Comparison of ENCODE assay signal across 9 mouse cellular contexts in the genomic region with DNA sequence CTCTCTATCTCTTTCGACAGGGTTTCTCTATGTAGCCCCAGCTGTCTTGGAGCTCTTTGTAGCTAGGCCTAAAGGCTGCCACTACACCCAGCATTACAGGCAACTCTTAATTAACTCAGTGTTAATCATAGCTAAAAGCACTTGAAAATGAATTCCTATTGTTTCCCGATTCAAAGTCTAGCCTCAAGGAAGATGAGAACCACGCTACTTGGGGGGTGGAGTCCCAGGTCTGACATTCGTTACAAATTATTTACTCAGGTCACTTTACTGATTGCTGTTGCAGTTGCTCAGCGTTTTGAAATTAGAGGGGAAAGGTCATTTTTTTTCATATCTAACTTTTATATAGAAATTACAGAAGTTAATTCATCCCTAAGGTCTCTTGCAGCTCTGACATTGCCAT. TPM values are rescaled to one million over a fixed set of nuclear protein-coding genes. Genes with fewer than 3 reads are reported as not detected.
DNase-seq lines count a peak whose midpoint lies in the region; ATAC-seq lines count a peak whose summit lies in the region.
"Had no signal": no experiment of that assay in that cellular context is flagged by ENCODE, and none has a peak within 500 bp of the region (broad histone marks: within the 10 kb centered on the region; RNA-seq: fewer than 3 reads in every experiment).

No protein-coding gene starts in this region.

- 31% methylated on average over 5 of the region's 5 CpGs for WGBS in heart, embryonic 12.5 days
- WGBS in hindbrain, embryonic 16.5 days, result 36% methylated on average over 5 of the region's 5 CpGs
- 46% methylated on average over 5 of the region's 5 CpGs for WGBS in midbrain, embryonic 11.5 days

- peak overlapping the region; percentile 80 for H3K4me2 ChIP-seq in heart, embryonic 12.5 days
- peak overlapping the region; percentile 73 for H3K4me2 ChIP-seq in hindbrain, embryonic 16.5 days (ENCODE audit: low read length)
- peak overlapping the region; percentile 91 for H3K4me2 ChIP-seq in midbrain, embryonic 11.5 days

- no peak for DNase-seq in heart, adult 9 months (ENCODE audit: low spot score in 2 of 2)
- DNase-seq in MN1 (ENCODE audit: low spot score), result peak; percentile 24
- DNase-seq in midbrain, embryonic 11.5 days (ENCODE audit: low spot score, missing footprints), result no peak
- no peak for DNase-seq in thymus, postnatal 14 days
- no peak for DNase-seq in layer of hippocampus, adult 11-12 months (ENCODE audit: low spot score)
- DNase-seq: retina, postnatal 1 day had no signal

- H3K9ac ChIP-seq in heart, embryonic 12.5 days, result peak overlapping the region; percentile 74
- H3K9ac ChIP-seq in hindbrain, embryonic 16.5 days (ENCODE audit: low read depth, low read length), result peak overlapping the region; percentile 25; the same call in 1 of the 2 replicates
- no peak overlapping the region; the same call in 1 of the 2 replicates for H3K9ac ChIP-seq in midbrain, embryonic 11.5 days (ENCODE audit: low read length)

- H3K27me3 ChIP-seq in heart, embryonic 12.5 days (replicated peaks), result no peaks in the 10 kb centered on the region
- H3K27me3 ChIP-seq in hindbrain, embryonic 16.5 days (replicated peaks; ENCODE audit: control insufficient read depth, insufficient read depth, low read length), result no peaks in the 10 kb centered on the region
- H3K27me3 ChIP-seq in midbrain, embryonic 11.5 days (ENCODE audit: control insufficient read depth, insufficient read depth, low read length), result no peaks in the 10 kb centered on the region

- H3K4me3 ChIP-seq in heart, embryonic 12.5 days, result peak overlapping the region; percentile 74
- H3K4me3 ChIP-seq in hindbrain, embryonic 16.5 days (ENCODE audit: low read length), result peak overlapping the region; percentile 74
- peak overlapping the region; percentile 74 for H3K4me3 ChIP-seq in midbrain, embryonic 11.5 days (ENCODE audit: low read depth, low read length)

- H3K9me3 ChIP-seq in heart, embryonic 12.5 days (replicated peaks), result no peaks in the 10 kb centered on the region
- H3K9me3 ChIP-seq in hindbrain, embryonic 16.5 days (ENCODE audit: control insufficient read depth, low read length), result no peaks in the 10 kb centered on the region
- H3K9me3 ChIP-seq in midbrain, embryonic 11.5 days (ENCODE audit: control insufficient read depth, low read length), result no peaks in the 10 kb centered on the region

- peaks cover 21% of the 10 kb centered on the region; the same call in 1 of the 2 replicates for H3K4me1 ChIP-seq in heart, embryonic 12.5 days (replicated peaks)
- peaks cover 24% of the 10 kb centered on the region for H3K4me1 ChIP-seq in hindbrain, embryonic 16.5 days (ENCODE audit: control insufficient read depth, insufficient read depth, low read depth, low read length)
- H3K4me1 ChIP-seq in midbrain, embryonic 11.5 days (ENCODE audit: control insufficient read depth, insufficient read depth, low read length), result peaks cover 14% of the 10 kb centered on the region

- peaks cover 33% of the 10 kb centered on the region for H3K36me3 ChIP-seq in heart, embryonic 12.5 days
- H3K36me3 ChIP-seq in hindbrain, embryonic 16.5 days (ENCODE audit: control insufficient read depth, insufficient read depth, low read length), result peaks cover 3% of the 10 kb centered on the region
- peaks cover 6% of the 10 kb centered on the region; the same call in 1 of the 2 replicates for H3K36me3 ChIP-seq in midbrain, embryonic 11.5 days (ENCODE audit: control insufficient read depth, insufficient read depth, low read length)

- H3K27ac ChIP-seq in heart, embryonic 12.5 days (ENCODE audit: poor library complexity, severe bottlenecking), result no peak overlapping the region
- no peak overlapping the region for H3K27ac ChIP-seq in hindbrain, embryonic 16.5 days (ENCODE audit: low read depth, low read length)
- no peak overlapping the region for H3K27ac ChIP-seq in midbrain, embryonic 11.5 days (ENCODE audit: low read depth, low read length)

- ATAC-seq in heart, embryonic 12.5 days (ENCODE audit: insufficient number of reproducible peaks, low FRiP score), result no peak
- ATAC-seq in hindbrain, embryonic 16.5 days, result no peak
- no peak for ATAC-seq in midbrain, embryonic 11.5 days (ENCODE audit: low FRiP score)
- no peak for ATAC-seq in megakaryocyte progenitor cell, adult 5-6 weeks (replicated peaks; ENCODE audit: poor library complexity)

RNA-seq across cellular contexts. Expression of a gene that starts 0.9 kb away (rescaled TPM):
- polyA plus RNA-seq in heart, embryonic 12.5 days (2016; fragmentation: Nextera tagmentation; extraction: Ambion mirVana), result 104 and 107 TPM in 2 replicates
- 113 and 118 TPM in 2 replicates for polyA plus RNA-seq in hindbrain, embryonic 16.5 days (2015; fragmentation: Nextera tagmentation; extraction: Ambion mirVana)
- polyA plus RNA-seq in midbrain, embryonic 11.5 days (2014; fragmentation: Nextera tagmentation; extraction: Ambion mirVana), result 71.4 and 73.7 TPM in 2 replicates
- 97.0 and 102 TPM in 2 replicates for total RNA-seq in megakaryocyte progenitor cell, adult 5-6 weeks (2015)
- 60.6 and 76.3 TPM in 2 replicates for total RNA-seq in megakaryocyte progenitor cell, adult 5-6 weeks (2017)

RNA-seq across cellular contexts. Expression of a gene that starts 1.1 kb away (rescaled TPM):
- polyA plus RNA-seq in heart, embryonic 12.5 days (2016; fragmentation: Nextera tagmentation; extraction: Ambion mirVana), result 9.6 and 10.5 TPM in 2 replicates
- polyA plus RNA-seq in hindbrain, embryonic 16.5 days (2015; fragmentation: Nextera tagmentation; extraction: Ambion mirVana), result 10.2 and 11.4 TPM in 2 replicates
- polyA plus RNA-seq in midbrain, embryonic 11.5 days (2014; fragmentation: Nextera tagmentation; extraction: Ambion mirVana), result 20.6 and 24.0 TPM in 2 replicates
- 19.4 and 20.3 TPM in 2 replicates for total RNA-seq in megakaryocyte progenitor cell, adult 5-6 weeks (2015)
- 10.9 and 16.3 TPM in 2 replicates for total RNA-seq in megakaryocyte progenitor cell, adult 5-6 weeks (2017)

RNA-seq across cellular contexts. Expression of a gene that starts 24.4 kb away (rescaled TPM):
- not detected in 2 replicates for polyA plus RNA-seq in heart, embryonic 12.5 days (2016; fragmentation: Nextera tagmentation; extraction: Ambion mirVana)
- not detected in 2 replicates for polyA plus RNA-seq in hindbrain, embryonic 16.5 days (2015; fragmentation: Nextera tagmentation; extraction: Ambion mirVana)
- not detected in 2 replicates for polyA plus RNA-seq in midbrain, embryonic 11.5 days (2014; fragmentation: Nextera tagmentation; extraction: Ambion mirVana)
- not detected in 2 replicates for total RNA-seq in megakaryocyte progenitor cell, adult 5-6 weeks (2015)
- not detected in 2 replicates for total RNA-seq in megakaryocyte progenitor cell, adult 5-6 weeks (2017)
